Mouse (Mus musculus): ENCODE measurements around the gene Olfr622.

The Olfr622 gene

DNA sequence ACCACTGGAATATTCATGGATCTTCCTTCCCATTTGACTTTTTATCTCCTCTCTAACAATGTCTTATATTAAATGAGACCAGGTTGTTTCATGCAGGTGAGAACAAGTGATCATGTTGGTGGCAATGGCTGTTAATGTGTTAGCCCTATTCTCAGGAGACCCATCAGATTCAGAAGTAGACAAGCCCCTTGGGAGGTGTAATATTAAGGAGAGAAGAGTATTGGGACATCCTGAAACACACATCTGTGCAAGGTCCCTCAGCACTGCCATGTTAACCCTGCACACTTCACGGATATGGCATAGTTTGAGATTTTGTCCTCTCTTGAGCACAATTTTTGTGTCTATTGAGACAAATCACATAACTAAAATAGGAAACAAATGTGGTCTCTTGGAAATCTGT lies at the start of gene Olfr622:
Olfr622 (minus strand) TSS at position 101 of the 400 bp plus-strand sequence.
- DNase-seq (ENCODE audit: low spot score in 2 of 2), result no peak

- DNase-seq (ENCODE audit: low spot score in 2 of 2), result no peak
Measured at GRCm38 (mm10) chr7:103682420-103682819, 39.9 kb upstream of the Olfr622 start, which contains the start of gene Olfr625-ps1. Gene Olfr625-ps1 (plus strand): TSS chr7:103682720.

DNA sequence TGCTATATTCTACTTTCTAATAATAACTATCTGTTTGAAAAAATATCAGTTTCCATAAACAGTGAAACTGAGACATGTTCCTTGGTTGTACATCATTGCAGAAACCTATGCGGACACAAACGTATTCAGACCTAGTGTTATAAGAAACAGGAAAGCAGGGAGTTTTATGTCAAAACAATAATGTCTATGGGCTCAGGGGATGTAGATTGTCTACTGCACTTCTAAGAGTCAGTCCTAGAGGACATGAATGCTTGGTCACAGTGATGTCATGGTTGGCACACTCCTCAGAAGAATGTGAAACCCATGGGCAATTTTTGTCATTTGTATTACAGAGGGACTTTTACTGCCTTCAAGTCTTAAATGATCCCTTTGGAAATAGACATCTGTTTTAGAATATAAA lies 28.6 kb upstream of the Olfr622 start, which contains the start of gene Olfr624:
Olfr624 (minus strand) TSS at position 101 of the 400 bp plus-strand sequence.
- no peak for DNase-seq (ENCODE audit: low spot score in 2 of 2)

DNA sequence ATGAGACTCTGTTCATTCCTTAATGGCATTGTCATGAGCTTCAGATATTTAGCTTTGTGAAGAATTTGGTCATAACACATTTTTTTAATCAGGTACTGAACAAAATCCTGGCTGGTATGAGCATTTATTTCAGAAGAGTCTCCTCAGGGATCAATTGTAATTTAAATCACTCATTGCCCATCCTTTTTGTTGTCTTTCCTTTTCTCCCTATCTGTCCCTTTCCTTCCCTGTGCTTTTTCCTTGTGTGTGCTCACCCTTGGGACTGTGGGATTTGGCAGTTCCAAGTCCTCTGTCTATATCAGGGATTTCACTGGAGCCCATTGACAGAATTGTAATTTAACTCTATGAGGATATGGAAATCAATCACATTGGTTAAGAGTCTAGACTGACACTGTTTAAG lies 21.1 kb upstream of the Olfr622 start, which contains the start of gene Olfr623:
Olfr623 (minus strand) TSS at position 101 of the 400 bp plus-strand sequence.
- DNase-seq (ENCODE audit: low spot score in 2 of 2), result no peak

GRCm38 (mm10) chr7:103644070-103644469 lies 1.6 kb upstream of the Olfr622 start:
- DNase-seq (ENCODE audit: low spot score in 2 of 2), result no peak

DNA sequence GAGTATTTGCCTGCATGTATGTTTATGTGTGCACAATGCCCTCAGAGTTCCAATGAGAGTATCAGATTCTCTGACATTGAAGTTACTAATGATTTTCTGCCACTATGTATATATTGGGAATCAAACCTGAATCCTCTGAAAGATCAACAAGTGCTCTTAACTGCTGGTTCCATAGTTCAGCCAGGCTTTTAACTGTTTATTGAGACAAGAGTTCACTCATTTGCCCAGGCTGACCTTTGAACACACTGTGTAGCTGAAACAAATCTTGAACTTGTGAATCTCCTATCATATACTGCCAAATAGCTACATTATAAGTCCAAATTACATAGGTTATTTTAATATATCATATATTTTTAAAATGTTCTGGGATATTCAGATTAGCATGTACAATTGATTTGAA lies 5.7 kb downstream of the Olfr622 start:
- DNase-seq (ENCODE audit: low spot score in 2 of 2), result no peak

DNA sequence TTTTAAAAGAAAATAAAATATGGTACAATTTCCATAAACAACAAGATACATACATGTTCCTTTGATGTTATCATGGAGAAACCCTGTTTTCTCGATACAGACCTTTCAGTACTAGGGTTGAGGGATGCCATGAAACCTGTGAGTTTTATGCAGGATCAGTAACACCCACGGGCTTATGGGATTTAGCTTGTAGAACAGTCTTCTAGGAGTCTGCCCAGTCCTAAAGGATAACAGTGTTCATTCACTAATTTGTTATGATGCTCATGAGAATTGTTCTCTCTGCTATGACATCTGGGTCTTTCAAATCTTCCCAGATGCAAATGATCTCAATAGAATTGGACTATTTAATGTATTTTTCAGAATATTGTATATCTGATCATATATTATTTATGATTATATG lies 30.1 kb downstream of the Olfr622 start, which contains the start of gene Olfr620:
Olfr620 (minus strand) TSS at position 101 of the 400 bp plus-strand sequence.
- no peak for DNase-seq (ENCODE audit: low spot score in 2 of 2)

- no peak for DNase-seq (ENCODE audit: low spot score in 2 of 2)
Measured at GRCm38 (mm10) chr7:103607425-103607824, 35.1 kb downstream of the Olfr622 start.

- DNase-seq (ENCODE audit: low spot score in 2 of 2), result no peak
Measured at GRCm38 (mm10) chr7:103600275-103600674, 42.2 kb downstream of the Olfr622 start, which contains the start of gene Olfr619. Gene Olfr619 (plus strand): TSS chr7:103600575.

DNA sequence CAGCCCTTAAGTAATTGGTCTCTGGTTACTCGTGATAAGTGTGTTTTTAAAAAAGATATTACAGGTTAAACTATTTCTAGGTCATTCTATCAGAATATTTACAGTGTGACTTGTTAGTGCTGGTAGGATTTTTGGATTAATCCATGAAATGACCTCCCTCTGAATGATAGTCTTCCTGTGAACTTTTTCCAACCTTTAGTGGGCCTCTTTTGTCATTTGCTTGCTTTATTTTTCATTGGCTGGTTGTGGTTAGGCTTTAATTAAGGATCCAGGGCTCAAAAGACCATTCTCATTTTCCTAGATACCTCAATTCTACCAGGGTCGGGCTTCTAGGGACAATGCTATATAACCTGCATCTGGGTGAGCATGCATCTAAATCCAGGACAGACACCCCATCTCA lies 52.7 kb downstream of the Olfr622 start, which contains the start of gene Olfr618:
Olfr618 (plus strand) TSS at position 301 of the 400 bp plus-strand sequence.
- no peak for DNase-seq (ENCODE audit: low spot score in 2 of 2)

All from frontal cortex, postnatal 25 days (tissue).